Mouse (Mus musculus) duodenum, adult 2 months (tissue): ENCODE results near the gene Usp54. TPM values are rescaled to one million over a fixed set of nuclear protein-coding genes. Genes with fewer than 3 reads are reported as not detected.

Source experiments
- polyA plus RNA-seq: library from polyadenylated mRNA; depleted of rRNA; stranded (reverse); fragments of >200 nt; gene quantifications from 2 replicates; pipeline ENCODE4 v1.2.3, GENCODE M21; 2012; ENCODE audit warnings: low replicate concordance; rRNA removed

Usp54 gene
- polyA plus RNA-seq = 0.79 and 2.2 TPM in 2 replicates

DNA sequence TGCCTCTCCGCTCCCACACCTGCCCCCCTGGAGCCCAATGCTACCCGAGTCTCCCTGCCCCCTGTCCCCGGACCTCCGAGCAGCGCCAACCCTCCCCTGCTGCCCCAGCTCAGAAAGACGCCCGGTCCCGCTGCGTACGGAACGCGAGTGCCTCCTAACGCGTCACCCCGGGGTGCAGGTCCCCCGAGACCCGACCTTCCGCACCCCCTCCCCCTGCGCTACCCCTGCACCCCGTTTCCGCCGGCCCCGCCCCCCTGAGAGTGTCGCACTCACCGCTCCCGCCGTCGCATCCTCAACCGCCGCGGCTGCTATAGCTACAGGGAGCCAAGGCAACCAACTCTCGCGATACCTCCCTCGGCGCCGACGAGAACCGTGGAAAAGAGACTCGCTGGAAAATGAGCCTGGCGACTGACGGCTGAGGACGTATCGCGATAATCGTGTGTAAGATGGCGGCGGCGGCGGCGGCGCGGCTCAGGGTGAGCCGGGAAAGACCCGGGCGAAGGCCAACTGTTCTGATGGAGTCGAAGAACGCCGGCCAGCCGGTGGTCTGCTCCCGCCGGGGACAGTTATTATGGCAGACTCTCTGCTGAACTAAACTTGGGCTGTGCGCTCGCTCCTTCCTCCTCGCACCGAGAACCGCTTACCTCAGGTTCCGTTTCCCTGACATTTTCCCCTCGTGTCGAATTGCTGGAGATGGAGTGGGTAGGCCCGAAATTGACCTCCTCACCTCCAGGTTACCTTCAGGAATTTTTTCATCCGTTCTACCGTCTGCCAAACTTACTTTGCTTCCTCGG, at the start of gene Usp54:
Gene Usp54 (minus strand): TSS at position 420 of the 794 bp plus-strand sequence.

GRCm38 (mm10) chr14:20674064-20674833, 33.4 kb upstream of the Usp54 start, which contains the start of gene Sec24c:
Gene Sec24c, plus strand, starts transcription at chr14:20674308.

DNA sequence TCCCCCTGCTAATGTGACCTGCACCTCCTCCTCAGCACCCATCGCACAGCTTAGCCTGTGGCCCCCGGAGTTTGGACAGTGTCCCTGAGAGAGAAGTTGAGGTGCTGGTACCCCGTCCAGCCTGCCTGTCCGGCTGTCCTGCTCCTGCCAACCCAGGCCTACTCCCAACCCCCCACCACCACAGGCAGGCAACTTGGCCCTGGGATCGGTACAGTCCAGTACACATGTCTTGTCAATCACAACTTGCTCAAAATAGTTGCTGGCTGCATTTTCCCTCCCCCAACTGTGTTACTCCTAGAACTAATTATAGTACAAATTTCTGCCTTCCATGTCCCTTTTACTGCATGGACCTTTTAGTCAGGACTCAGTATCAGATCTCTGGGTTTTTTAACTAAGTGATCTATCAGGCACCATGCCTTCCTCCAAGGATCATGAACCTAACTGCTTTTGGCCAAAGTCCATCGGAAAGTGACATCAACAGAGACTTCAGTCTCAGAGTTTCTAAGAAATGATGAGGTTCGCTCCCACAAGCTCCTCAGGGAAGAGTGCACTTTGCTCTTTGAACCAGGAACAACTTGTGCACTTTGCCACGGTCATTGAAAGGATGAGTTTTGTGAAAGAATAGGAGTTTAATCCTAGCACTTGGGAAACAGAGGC, 27.4 kb upstream of the Usp54 start, which contains the start of gene Synpo2l:
Gene Synpo2l (minus strand): TSS at position 201 of the 657 bp plus-strand sequence.

DNA sequence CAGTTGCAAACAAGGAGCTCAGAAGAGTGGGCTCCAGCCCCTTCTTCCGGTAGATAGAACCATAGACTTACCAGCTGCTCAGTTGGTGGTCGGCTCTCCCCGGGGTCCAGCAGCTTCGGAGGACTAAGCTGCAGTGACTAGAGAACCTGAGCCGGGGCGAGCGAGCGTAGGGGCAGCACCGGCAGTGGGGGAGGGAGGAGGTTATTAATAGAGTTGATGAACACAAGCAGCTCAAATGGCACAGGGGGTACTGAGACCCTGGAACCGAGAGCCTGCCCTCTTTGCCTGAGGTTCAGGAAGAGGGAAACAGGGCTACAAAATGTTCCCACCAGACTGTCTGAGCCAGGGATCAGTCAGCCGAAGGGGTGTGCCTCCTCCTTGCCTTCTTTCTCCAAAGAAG, 15.5 kb upstream of the Usp54 start, which contains the start of gene Myoz1:
Gene Myoz1 (minus strand): TSS at position 180 of the 400 bp plus-strand sequence.

DNA sequence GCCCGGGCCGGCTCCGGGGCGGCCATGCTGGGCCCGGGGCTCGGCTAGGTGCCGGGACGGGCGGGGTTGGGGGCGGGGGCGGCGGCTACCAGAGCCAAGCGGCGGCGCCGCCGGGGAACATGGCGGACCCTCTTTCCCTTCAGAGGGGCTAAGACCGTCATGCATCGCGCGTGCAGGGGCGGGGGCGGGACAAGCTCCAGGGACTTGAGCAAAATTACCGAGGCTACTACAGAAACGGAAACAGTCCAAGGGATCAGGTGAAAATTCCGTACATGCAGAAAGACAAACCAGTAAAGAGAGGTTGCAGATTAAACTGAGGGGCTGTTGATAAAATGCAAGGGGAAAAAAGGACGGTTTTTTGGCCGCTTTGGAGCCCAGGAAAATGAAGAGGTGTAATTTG, 94.4 kb downstream of the Usp54 start, which contains the start of gene Ppp3cb:
Gene Ppp3cb (minus strand): TSS at position 159 of the 400 bp plus-strand sequence.

Other genes with a start within 250 kb of the Usp54 start
- gene Mrps16, start 247.4 kb downstream of the Usp54 start, polyA plus RNA-seq = 35.7 and 40.1 TPM in 2 replicates
- not detected in 2 replicates for gene Cfap70, start 188.8 kb downstream of the Usp54 start, polyA plus RNA-seq
- gene Anxa7, start 160.9 kb downstream of the Usp54 start, polyA plus RNA-seq = 39.4 and 48.4 TPM in 2 replicates
- gene Mss51, start 144.2 kb downstream of the Usp54 start, polyA plus RNA-seq = 0.06 and 0.23 TPM in 2 replicates
- gene Ppp3cb, start 94.5 kb downstream of the Usp54 start, polyA plus RNA-seq = 1.1 and 1.2 TPM in 2 replicates
- not detected in 2 replicates for gene Myoz1, start 15.5 kb upstream of the Usp54 start, polyA plus RNA-seq
- 0.07 TPM in 2 replicates for gene Synpo2l, start 27.3 kb upstream of the Usp54 start, polyA plus RNA-seq
- 197 and 317 TPM in 2 replicates for gene Sec24c, start 33.2 kb upstream of the Usp54 start, polyA plus RNA-seq
- 8.1 and 12.3 TPM in 2 replicates for gene Fut11, start 53.9 kb upstream of the Usp54 start, polyA plus RNA-seq
- gene Chchd1, start 61.9 kb upstream of the Usp54 start, polyA plus RNA-seq = 7.5 and 9.7 TPM in 2 replicates
- 125 and 136 TPM in 2 replicates for gene Zswim8, start 66.5 kb upstream of the Usp54 start, polyA plus RNA-seq
- 15.7 and 28.6 TPM in 2 replicates for gene Ndst2, start 93.5 kb upstream of the Usp54 start, polyA plus RNA-seq
- gene Camk2g, start 153.0 kb upstream of the Usp54 start, polyA plus RNA-seq = 9.1 and 10.5 TPM in 2 replicates
- 1.5 and 2.0 TPM in 2 replicates for gene Plau, start 195.6 kb upstream of the Usp54 start, polyA plus RNA-seq